Mouse (Mus musculus) spleen, adult 2 months (tissue): ENCODE measurements around the gene Gpr27. TPM values are rescaled to one million over a fixed set of nuclear protein-coding genes. Genes with fewer than 3 reads are reported as not detected.

Experiments
- DNase-seq, 2 experiments: peaks; one replicate each; pipeline versions ENCODE4 v3.0.0 to v3.0.0-alpha.2; 2012 to 2021; ENCODE audit warnings: low spot score in 2 of 2, low read depth in 1 of 2
- H3K27ac ChIP-seq: fragments of 200-500 bp; 2 replicates; pipeline ENCODE4 v1.5.1; 2012; ENCODE audit warnings: low read length, inconsistent platforms; ENCODE audit not compliant: insufficient read depth
- H3K27me3 ChIP-seq: fragments of 200-500 bp; 2 replicates; pipeline ENCODE4 v1.6.1; 2012; ENCODE audit warnings: mild to moderate bottlenecking, moderate library complexity, low read length, inconsistent platforms; ENCODE audit not compliant: control insufficient read depth, insufficient read depth
- H3K36me3 ChIP-seq: fragments of 200-500 bp; 2 replicates; pipeline ENCODE4 v1.6.1; 2012; ENCODE audit warnings: mild to moderate bottlenecking, low read length, inconsistent platforms; ENCODE audit not compliant: control insufficient read depth, insufficient read depth
- H3K4me1 ChIP-seq: fragments of 200-500 bp; 2 replicates; pipeline ENCODE4 v1.6.1; 2011; ENCODE audit warnings: inconsistent platforms; ENCODE audit not compliant: control insufficient read depth, insufficient read depth, insufficient read length
- H3K4me3 ChIP-seq: fragments of 200-500 bp; 2 replicates; pipeline ENCODE4 v1.5.1; 2011; ENCODE audit warnings: mild to moderate bottlenecking, inconsistent platforms; ENCODE audit not compliant: insufficient read depth, insufficient read length; ENCODE audit errors: extremely low read depth
- CTCF ChIP-seq: fragments of 200-500 bp; IDR thresholded peaks from 2 replicates; pipeline ENCODE4 v1.5.1; 2011; ENCODE audit warnings: mild to moderate bottlenecking, inconsistent platforms; ENCODE audit not compliant: insufficient read depth, insufficient read length, insufficient replicate concordance; ENCODE audit errors: extremely low read depth
- POLR2A ChIP-seq: fragments of 200-500 bp; IDR thresholded peaks from 2 replicates; pipeline ENCODE4 v1.6.1; 2011; ENCODE audit warnings: low read depth, low read length, inconsistent platforms
- WGBS: fragments of 180-500 bp; shearing (Covaris S2); methylation state at CpG from one replicate; pipeline ENCODE4 v1.1.7; 2018; 5-methylcytosine and 5-hydroxymethylcytosine counted together
- polyA plus RNA-seq: library from polyadenylated mRNA; depleted of rRNA; stranded (reverse); fragments of >200 nt; gene quantifications from 2 replicates; pipeline ENCODE4 v1.2.3, GENCODE M21; 2012

Gene Gpr27
- polyA plus RNA-seq, 1 experiment = 0.25 TPM

DNA sequence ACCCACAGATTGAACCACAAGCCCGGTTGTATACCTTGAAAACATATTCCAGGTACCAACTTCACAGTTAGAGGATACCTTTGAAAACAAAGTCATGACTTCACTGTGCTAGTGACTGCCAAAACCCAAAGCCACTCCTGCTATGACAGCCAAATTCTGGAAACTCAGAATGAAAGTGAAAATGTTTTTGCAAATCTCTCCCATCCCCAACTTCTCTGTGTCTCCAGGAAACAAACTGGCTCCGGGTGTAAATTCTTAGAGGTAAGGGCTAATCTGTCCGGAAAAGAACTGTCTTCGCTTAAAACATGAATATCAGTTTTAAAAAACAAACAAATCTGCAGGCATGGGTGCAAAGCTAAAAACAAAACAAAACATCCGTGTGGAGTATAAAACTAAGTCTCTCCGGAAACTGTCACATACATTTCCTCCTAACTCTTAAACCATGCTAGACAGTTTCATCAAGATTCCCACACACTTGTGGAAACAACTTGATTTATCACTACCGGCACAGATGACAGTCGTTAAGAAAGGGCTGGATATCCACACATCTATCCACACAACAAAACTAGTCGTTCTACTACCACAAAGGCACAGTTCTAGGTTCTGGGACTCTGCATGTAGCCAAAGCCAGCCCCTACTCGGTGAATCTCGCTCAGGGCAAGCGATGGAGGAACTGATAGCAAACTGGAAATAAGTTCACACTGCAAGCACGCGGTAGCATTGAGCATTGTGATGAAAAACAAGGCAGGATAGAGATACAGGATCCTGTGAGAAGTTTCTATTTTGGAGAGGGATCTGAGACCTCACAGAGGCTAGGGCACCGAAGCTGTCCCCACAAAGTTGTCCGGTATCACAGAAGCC lies 26.8 kb upstream of the Gpr27 start:
- no peaks in the 10 kb centered on the region for H3K36me3 ChIP-seq
- H3K27me3 ChIP-seq = no peaks in the 10 kb centered on the region
- 5% methylated on average over 16 of the region's 16 CpGs for WGBS
- peak overlapping the region; percentile 90 for H3K4me3 ChIP-seq
- no peak for TF ChIP-seq POLR2A
- no peak for TF ChIP-seq CTCF
- H3K27ac ChIP-seq = peak overlapping the region; percentile 63
- peaks cover 7% of the 10 kb centered on the region for H3K4me1 ChIP-seq
- peak in 1 of 2 experiments; percentile 8 for DNase-seq

DNA sequence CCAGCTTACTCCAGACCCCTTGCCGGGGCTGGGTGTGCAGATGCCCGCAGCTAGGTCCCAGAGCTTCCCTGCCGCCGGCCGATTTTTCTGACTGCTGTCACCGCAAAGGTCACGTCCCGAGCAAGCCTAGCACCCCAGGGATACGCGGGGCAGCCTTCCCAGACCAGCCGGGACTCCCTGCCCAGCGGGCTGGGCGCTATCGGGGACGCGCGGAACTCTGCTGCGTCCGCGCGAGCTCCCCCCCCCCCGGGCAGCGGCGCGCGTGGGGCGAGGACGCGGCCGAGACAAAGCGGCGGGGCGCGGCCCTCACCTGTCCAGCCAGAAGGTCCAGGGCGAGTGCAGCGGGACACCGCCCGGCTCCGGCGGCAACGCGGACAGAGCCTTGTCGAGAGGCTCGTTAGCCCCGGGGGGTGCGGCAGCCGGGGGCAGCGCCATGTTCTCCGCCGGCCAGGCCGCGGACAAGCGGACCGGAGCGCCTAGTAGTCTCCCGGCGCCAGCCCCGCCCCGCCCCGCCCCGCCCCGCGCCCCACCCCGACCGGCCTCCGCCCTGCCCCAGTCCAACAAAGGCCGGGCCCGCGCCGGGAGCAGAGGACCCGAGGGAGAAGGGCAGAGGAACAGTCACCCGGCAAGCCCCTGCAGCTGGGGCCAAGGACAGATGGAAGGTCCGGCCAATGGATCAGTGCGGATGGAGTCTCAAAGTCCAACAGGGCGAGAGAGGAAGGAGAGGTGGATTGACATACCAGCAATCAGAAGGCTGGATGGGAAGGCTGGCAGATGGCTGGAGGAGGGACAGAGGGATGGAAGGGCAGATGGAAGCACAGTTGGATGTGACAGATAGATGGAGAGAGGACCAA lies 25.9 kb upstream of the Gpr27 start, which contains the start of the genes Eif4e3 and Gm20696:
Eif4e3 (minus strand) TSS at position 454 of the 854 bp plus-strand sequence.
Gm20696 (minus strand) TSS at position 480 of the 854 bp plus-strand sequence.
- DNase-seq = peak in 1 of 2 experiments; percentile 32
- Histone ChIP-seq H3K27me3 (no peaks in the 10 kb centered on the region), H3K4me1 (peaks cover 7% of the 10 kb centered on the region), H3K27ac (peak within 1 kb of the TSS; percentile 63), H3K4me3 (peak within 1 kb of the TSS; percentile 90), H3K36me3 (no peaks in the 10 kb centered on the region)
- WGBS = 1% methylated on average over 56 of the region's 75 CpGs
- TF ChIP-seq POLR2A = no peak
- no peak for TF ChIP-seq CTCF

- H3K36me3 ChIP-seq = no peaks in the 10 kb centered on the region
- H3K4me3 ChIP-seq = no peak overlapping the region
- 27% methylated on average over 8 of the region's 8 CpGs for WGBS
- no peaks in the 10 kb centered on the region for H3K27me3 ChIP-seq
- H3K27ac ChIP-seq = no peak overlapping the region
- DNase-seq = no peak
- peaks cover 7% of the 10 kb centered on the region for H3K4me1 ChIP-seq
- no peak for TF ChIP-seq CTCF
- no peak for TF ChIP-seq POLR2A
Measured at GRCm38 (mm10) chr6:99667290-99667689, 25.2 kb upstream of the Gpr27 start.

- Histone ChIP-seq H3K36me3 (no peaks in the 10 kb centered on the region), H3K27me3 (no peaks in the 10 kb centered on the region), H3K27ac (no peak overlapping the region), H3K4me3 (no peak overlapping the region), H3K4me1 (no peaks in the 10 kb centered on the region; the same call in none of the 2 replicates)
- TF ChIP-seq POLR2A (no peak), CTCF (no peak)
- DNase-seq = no peak
- 72% methylated on average over 5 of the region's 5 CpGs for WGBS
Measured at GRCm38 (mm10) chr6:99669481-99670325, 22.8 kb upstream of the Gpr27 start.

- H3K36me3 ChIP-seq = no peaks in the 10 kb centered on the region
- WGBS = 81% methylated on average over 7 of the region's 7 CpGs
- no peaks in the 10 kb centered on the region; the same call in 1 of the 2 replicates for H3K4me1 ChIP-seq
- H3K27me3 ChIP-seq = no peaks in the 10 kb centered on the region
- H3K27ac ChIP-seq = no peak overlapping the region
- peak in 1 of 2 experiments; percentile 49 for DNase-seq
- H3K4me3 ChIP-seq = no peak overlapping the region
- TF ChIP-seq CTCF (peak; percentile 54; the same call in 1 of the 2 replicates), POLR2A (no peak)
Measured at GRCm38 (mm10) chr6:99670481-99671119, 21.9 kb upstream of the Gpr27 start.
